Mouse (Mus musculus): ENCODE results near the gene Mroh8. TPM values are rescaled to one million over a fixed set of nuclear protein-coding genes. Genes with fewer than 3 reads are reported as not detected.
A peak's percentile ranks its signal among the peaks of the same experiment; 100 is the strongest.

Mroh8 gene
- polyA plus RNA-seq (2012; rRNA removed): 1.0 and 1.1 TPM in 2 replicates

DNA sequence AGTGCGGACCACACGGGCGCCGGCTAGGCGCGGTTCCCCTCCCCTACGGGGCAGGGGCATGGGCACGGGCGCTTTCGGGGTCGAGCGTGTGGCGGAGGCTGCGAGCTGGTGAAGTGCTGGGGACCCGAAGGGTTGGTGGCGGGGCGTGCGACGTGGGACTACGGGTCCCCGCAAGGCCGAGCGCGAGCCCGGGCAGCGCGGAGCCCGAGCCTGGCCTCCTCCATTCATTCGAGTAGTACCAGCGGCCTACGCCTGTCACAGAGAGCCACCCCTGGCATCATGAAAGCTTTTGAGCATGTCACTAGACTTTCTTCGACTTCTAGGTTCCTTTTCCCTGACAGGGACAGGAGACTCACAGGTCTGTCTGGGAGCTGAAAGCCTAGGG is at the start of gene Mroh8:
Mroh8 (minus strand) TSS at position 134 of the 385 bp plus-strand sequence.
- Histone ChIP-seq H3K4me1 (replicated peaks; ENCODE audit: control insufficient read depth, insufficient read depth, low read length) (peaks cover 2% of the 10 kb centered on the region), H3K4me3 (ENCODE audit: control insufficient read depth, insufficient read depth, low read length) (peak within 1 kb of the TSS; percentile 83), H3K36me3 (ENCODE audit: control insufficient read depth, insufficient read depth, low read length) (peaks cover 7% of the 10 kb centered on the region; the same call in 1 of the 2 replicates), H3K27ac (ENCODE audit: control insufficient read depth, insufficient read depth, low read length) (peak within 1 kb of the TSS; percentile 20), H3K27me3 (ENCODE audit: control insufficient read depth, insufficient read depth, low read length) (no peaks in the 10 kb centered on the region)
- under 1% methylated on average over 32 of the region's 32 CpGs for WGBS
- TF ChIP-seq CTCF (IDR thresholded peaks at IDR 0.05; ENCODE audit: borderline replicate concordance, control insufficient read depth, extremely low read depth, insufficient read depth, low read length, poor library complexity): 0 out of 2 replicates have a peak, but pooled peaks have one; percentile 20
- TF ChIP-seq POLR2A (IDR thresholded peaks at IDR 0.05; ENCODE audit: control insufficient read depth, extremely low read depth, insufficient read depth, low read length, poor library complexity): no peak
- DNase-seq: no peak

DNA sequence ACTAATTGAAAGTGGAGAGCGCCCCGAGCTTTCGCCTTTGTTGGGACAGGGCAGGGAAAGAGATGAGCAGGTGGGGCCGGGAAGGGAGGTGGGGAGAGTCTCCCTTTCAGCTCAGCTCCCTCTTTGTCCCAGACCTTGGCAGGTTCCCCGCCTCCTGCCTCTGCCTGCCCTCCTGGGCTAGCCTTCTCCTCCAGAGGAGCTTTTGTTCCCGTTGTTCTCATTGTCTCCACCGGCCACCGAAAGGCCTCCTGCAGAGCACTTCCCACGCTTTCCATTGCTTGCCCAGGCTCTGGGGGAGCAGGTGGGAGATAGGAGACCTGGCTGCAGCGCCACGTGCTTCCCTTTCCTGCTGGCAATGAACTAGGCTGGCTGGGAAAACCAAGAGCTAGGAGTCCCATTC is 49.2 kb upstream of the Mroh8 start:
- no peak for DNase-seq
- 93% methylated on average over 11 of the region's 11 CpGs for WGBS

DNA sequence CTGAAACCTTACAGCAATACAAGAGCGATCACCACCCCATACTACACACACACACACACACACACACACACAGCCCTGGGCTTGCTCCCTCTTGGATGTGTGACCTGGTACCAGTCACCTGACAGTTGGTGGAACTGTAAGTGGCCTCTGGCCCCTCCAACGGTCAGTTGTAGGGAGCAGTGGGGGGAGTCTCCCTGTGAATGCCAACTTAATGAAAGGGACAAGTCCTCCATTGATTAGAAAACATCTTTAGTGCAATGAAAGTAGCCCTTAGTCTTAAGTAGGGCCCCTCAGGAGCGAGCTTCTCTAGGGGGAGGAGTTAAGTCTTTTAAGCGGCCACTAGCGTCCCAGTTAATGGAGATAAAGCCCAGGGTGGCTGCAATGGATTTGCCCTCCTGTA is 48.8 kb upstream of the Mroh8 start:
- WGBS: 94% methylated on average over 5 of the region's 5 CpGs
- H3K36me3 ChIP-seq (ENCODE audit: control insufficient read depth, insufficient read depth, low read length): peaks cover 18% of the 10 kb centered on the region
- H3K4me3 ChIP-seq (ENCODE audit: control insufficient read depth, insufficient read depth, low read length): no peak overlapping the region
- no peak for DNase-seq
- TF ChIP-seq POLR2A (IDR thresholded peaks at IDR 0.05; ENCODE audit: control insufficient read depth, extremely low read depth, insufficient read depth, low read length, poor library complexity) (no peak), CTCF (IDR thresholded peaks at IDR 0.05; ENCODE audit: borderline replicate concordance, control insufficient read depth, extremely low read depth, insufficient read depth, low read length, poor library complexity) (no peak)
- no peaks in the 10 kb centered on the region for H3K27me3 ChIP-seq (ENCODE audit: control insufficient read depth, insufficient read depth, low read length)
- no peak overlapping the region for H3K27ac ChIP-seq (ENCODE audit: control insufficient read depth, insufficient read depth, low read length)
- H3K4me1 ChIP-seq (replicated peaks; ENCODE audit: control insufficient read depth, insufficient read depth, low read length): no peaks in the 10 kb centered on the region

More for the DNA sequence above, 49.2 kb upstream of the Mroh8 start:
- no peak overlapping the region for H3K4me3 ChIP-seq (ENCODE audit: control insufficient read depth, insufficient read depth, low read length)
- H3K36me3 ChIP-seq (ENCODE audit: control insufficient read depth, insufficient read depth, low read length): peaks cover 18% of the 10 kb centered on the region
- no peaks in the 10 kb centered on the region for H3K27me3 ChIP-seq (ENCODE audit: control insufficient read depth, insufficient read depth, low read length)
- H3K4me1 ChIP-seq (replicated peaks; ENCODE audit: control insufficient read depth, insufficient read depth, low read length): no peaks in the 10 kb centered on the region
- TF ChIP-seq POLR2A (IDR thresholded peaks at IDR 0.05; ENCODE audit: control insufficient read depth, extremely low read depth, insufficient read depth, low read length, poor library complexity): no peak
- no peak for TF ChIP-seq CTCF (IDR thresholded peaks at IDR 0.05; ENCODE audit: borderline replicate concordance, control insufficient read depth, extremely low read depth, insufficient read depth, low read length, poor library complexity)
- H3K27ac ChIP-seq (ENCODE audit: control insufficient read depth, insufficient read depth, low read length): no peak overlapping the region

DNA sequence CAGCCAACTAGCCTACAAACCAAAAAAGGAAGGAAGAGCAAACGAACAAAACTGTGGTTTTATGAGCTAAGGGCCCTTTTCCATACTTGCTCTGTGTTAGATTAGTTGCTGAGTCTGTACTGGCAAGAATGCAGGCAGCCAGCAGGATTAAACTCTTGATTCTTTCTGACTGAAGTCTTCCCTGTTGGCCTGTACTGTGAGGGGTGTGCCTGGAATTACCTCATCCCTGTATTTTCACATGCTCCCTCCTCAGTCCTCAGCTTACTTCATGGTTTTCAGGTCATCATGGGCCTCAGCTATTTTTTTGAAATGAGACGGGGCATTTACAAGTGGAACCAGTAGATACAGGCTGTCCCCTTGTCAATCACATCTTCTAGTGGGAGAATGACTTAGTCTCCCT is 45.9 kb upstream of the Mroh8 start:
- H3K36me3 ChIP-seq (ENCODE audit: control insufficient read depth, insufficient read depth, low read length): peaks cover 41% of the 10 kb centered on the region
- 49% methylated on average over 2 of the region's 2 CpGs for WGBS
- TF ChIP-seq POLR2A (IDR thresholded peaks at IDR 0.05; ENCODE audit: control insufficient read depth, extremely low read depth, insufficient read depth, low read length, poor library complexity) (no peak), CTCF (IDR thresholded peaks at IDR 0.05; ENCODE audit: borderline replicate concordance, control insufficient read depth, extremely low read depth, insufficient read depth, low read length, poor library complexity) (no peak)

DNA sequence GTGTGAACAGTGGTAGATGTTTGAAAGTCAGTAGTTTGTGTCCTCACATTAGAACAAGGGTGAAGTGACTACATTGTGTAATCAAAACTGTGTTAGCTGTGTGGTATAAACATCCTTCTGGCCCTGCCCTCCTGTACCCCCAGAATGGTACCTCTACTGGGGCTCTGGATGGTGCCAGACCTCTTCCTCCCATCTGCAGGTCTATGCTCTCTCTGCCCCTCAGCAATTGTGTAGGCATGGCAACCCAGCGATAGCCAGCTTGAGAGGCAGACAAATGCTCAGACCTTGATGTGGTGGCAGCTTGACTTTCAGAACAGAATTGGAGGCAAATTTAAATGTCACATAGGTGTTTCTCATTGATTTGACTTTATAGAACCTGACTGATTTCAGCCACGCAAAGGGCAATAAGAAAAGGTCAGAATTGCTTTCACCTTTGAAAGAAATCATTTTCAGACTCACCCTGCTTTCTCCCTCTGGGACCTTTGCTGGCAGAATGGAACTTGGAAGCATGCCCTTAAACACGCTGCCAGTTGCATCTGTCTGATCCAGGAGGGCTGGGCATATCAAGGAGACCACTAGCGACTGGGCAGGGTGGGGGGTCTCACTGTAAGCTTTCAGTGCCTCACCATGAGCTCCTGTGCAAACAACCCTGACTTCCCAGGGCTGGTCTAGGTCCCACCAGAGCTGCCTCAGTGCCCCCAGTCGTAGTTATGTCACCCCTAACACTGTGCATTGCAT is 42.8 kb upstream of the Mroh8 start:
- TF ChIP-seq POLR2A (IDR thresholded peaks at IDR 0.05; ENCODE audit: control insufficient read depth, extremely low read depth, insufficient read depth, low read length, poor library complexity) (no peak), CTCF (IDR thresholded peaks at IDR 0.05; ENCODE audit: borderline replicate concordance, control insufficient read depth, extremely low read depth, insufficient read depth, low read length, poor library complexity) (no peak)
- H3K4me1 ChIP-seq (replicated peaks; ENCODE audit: control insufficient read depth, insufficient read depth, low read length): no peaks in the 10 kb centered on the region
- no peaks in the 10 kb centered on the region for H3K27me3 ChIP-seq (ENCODE audit: control insufficient read depth, insufficient read depth, low read length)
- H3K36me3 ChIP-seq (ENCODE audit: control insufficient read depth, insufficient read depth, low read length): peaks cover 60% of the 10 kb centered on the region
- WGBS: 95% methylated on average over 5 of the region's 5 CpGs
- DNase-seq: no peak
- H3K4me3 ChIP-seq (ENCODE audit: control insufficient read depth, insufficient read depth, low read length): no peak overlapping the region
- H3K27ac ChIP-seq (ENCODE audit: control insufficient read depth, insufficient read depth, low read length): no peak overlapping the region

More for the DNA sequence above, 45.9 kb upstream of the Mroh8 start:
- Histone ChIP-seq H3K27ac (ENCODE audit: control insufficient read depth, insufficient read depth, low read length) (no peak overlapping the region), H3K4me3 (ENCODE audit: control insufficient read depth, insufficient read depth, low read length) (no peak overlapping the region), H3K27me3 (ENCODE audit: control insufficient read depth, insufficient read depth, low read length) (no peaks in the 10 kb centered on the region), H3K4me1 (replicated peaks; ENCODE audit: control insufficient read depth, insufficient read depth, low read length) (no peaks in the 10 kb centered on the region)
- DNase-seq: no peak

DNA sequence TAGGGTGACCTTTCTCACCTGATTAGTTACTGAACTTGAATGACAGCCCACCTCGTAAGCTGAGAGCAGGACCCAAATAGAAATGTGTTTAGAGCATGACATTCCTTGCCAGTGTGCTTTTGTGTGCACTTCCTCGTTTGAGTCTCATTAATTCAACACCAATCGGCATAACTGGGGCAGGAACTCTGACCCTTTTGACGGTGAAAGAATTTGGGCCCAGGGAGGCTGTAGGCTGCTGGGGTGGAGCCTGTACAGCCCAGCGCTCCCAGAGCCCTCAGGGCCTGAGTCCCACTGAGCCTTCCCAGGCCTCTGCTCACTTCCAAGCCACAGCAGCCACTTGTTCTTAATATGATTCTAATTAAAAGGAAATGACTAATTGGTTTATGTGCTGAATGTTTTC is 41.5 kb upstream of the Mroh8 start:
- DNase-seq: no peak
- WGBS: 90% methylated on average over 5 of the region's 5 CpGs
- Histone ChIP-seq H3K27me3 (ENCODE audit: control insufficient read depth, insufficient read depth, low read length) (no peaks in the 10 kb centered on the region), H3K4me3 (ENCODE audit: control insufficient read depth, insufficient read depth, low read length) (no peak overlapping the region), H3K36me3 (ENCODE audit: control insufficient read depth, insufficient read depth, low read length) (peaks cover 52% of the 10 kb centered on the region), H3K4me1 (replicated peaks; ENCODE audit: control insufficient read depth, insufficient read depth, low read length) (no peaks in the 10 kb centered on the region), H3K27ac (ENCODE audit: control insufficient read depth, insufficient read depth, low read length) (no peak overlapping the region)
- no peak for TF ChIP-seq POLR2A (IDR thresholded peaks at IDR 0.05; ENCODE audit: control insufficient read depth, extremely low read depth, insufficient read depth, low read length, poor library complexity)
- no peak for TF ChIP-seq CTCF (IDR thresholded peaks at IDR 0.05; ENCODE audit: borderline replicate concordance, control insufficient read depth, extremely low read depth, insufficient read depth, low read length, poor library complexity)
